Mouse (Mus musculus) MEL (cell line): ENCODE data around the gene Snap23. TPM values are rescaled to one million over a fixed set of nuclear protein-coding genes. Genes with fewer than 3 reads are reported as not detected.

Experiments used
- DNase-seq: peaks from one replicate; pipeline ENCODE4 v3.0.0; 2011; ENCODE audit warnings: low read depth, low spot score
- H3K27ac ChIP-seq: 2 replicates; pipeline ENCODE4 v1.5.1; 2012; ENCODE audit warnings: low read depth, mild to moderate bottlenecking, control low read depth, low read length, moderate library complexity; ENCODE audit not compliant: control insufficient read depth
- H3K27me3 ChIP-seq, 2 experiments: fragments of 150-350 bp in 1 of 2; sonication (generic) in 1 of 2; 2 replicates each; pipeline ENCODE4 v1.6.1; 2012; ENCODE audit warnings: low read length in 2 of 2, mild to moderate bottlenecking in 2 of 2, improper control_type of control experiment in 1 of 2, moderate library complexity in 1 of 2; ENCODE audit not compliant: insufficient read depth in 2 of 2, control insufficient read depth in 1 of 2
- H3K36me3 ChIP-seq, 2 experiments: 2 replicates each; pipeline ENCODE4 v1.6.1; 2012 to 2014; ENCODE audit warnings: low read length in 2 of 2, improper control_type of control experiment in 1 of 2, inconsistent platforms in 1 of 2, mild to moderate bottlenecking in 1 of 2; ENCODE audit not compliant: insufficient read depth in 2 of 2, control insufficient read depth in 1 of 2
- H3K4me1 ChIP-seq, 2 experiments: fragments of 150-350 bp in 1 of 2; sonication (generic) in 1 of 2; 2 replicates each; pipeline ENCODE4 v1.6.1; 2012; ENCODE audit warnings: low read length in 2 of 2, improper control_type of control experiment in 1 of 2, mild to moderate bottlenecking in 1 of 2; ENCODE audit not compliant: insufficient read depth in 2 of 2, control insufficient read depth in 1 of 2
- H3K4me3 ChIP-seq, 2 experiments: fragments of 150-350 bp in 1 of 2; sonication (generic) in 1 of 2; 2 replicates each; pipeline ENCODE4 v1.5.1; 2012; ENCODE audit warnings: low read depth in 2 of 2, low read length in 2 of 2, mild to moderate bottlenecking in 2 of 2, moderate library complexity in 2 of 2, control low read depth in 1 of 2, improper control_type of control experiment in 1 of 2; ENCODE audit not compliant: control insufficient read depth in 1 of 2, insufficient read depth in 1 of 2
- H3K79me2 ChIP-seq: 2 replicates; pipeline ENCODE4 v1.6.1; 2012; ENCODE audit warnings: mild to moderate bottlenecking, low read length, moderate library complexity; ENCODE audit not compliant: control insufficient read depth, poor library complexity, insufficient read depth
- H3K9ac ChIP-seq: 2 replicates; pipeline ENCODE4 v1.6.1; 2012; ENCODE audit warnings: low read depth, mild to moderate bottlenecking, control low read depth, low read length, moderate library complexity; ENCODE audit not compliant: control insufficient read depth, poor library complexity, severe bottlenecking
- H3K9me3 ChIP-seq: fragments of 150-350 bp; sonication (generic); replicated peaks from 2 replicates; pipeline ENCODE4 v1.6.1; 2012; ENCODE audit warnings: mild to moderate bottlenecking, low read length, improper control_type of control experiment, moderate library complexity; ENCODE audit not compliant: insufficient read depth
- E2F4 ChIP-seq: IDR thresholded peaks from 2 replicates; pipeline ENCODE4 v1.6.1; 2011; ENCODE audit warnings: low read depth, low read length, improper control_type of control experiment, borderline replicate concordance
- ELF1 ChIP-seq: IDR thresholded peaks from 2 replicates; pipeline ENCODE4 v1.6.1; 2014; ENCODE audit warnings: low read depth, mild to moderate bottlenecking, inconsistent platforms, low read length, improper control_type of control experiment, moderate library complexity
- EP300 ChIP-seq, 2 experiments: IDR thresholded peaks; 2 replicates each; pipeline ENCODE4 v1.6.1; 2011; ENCODE audit warnings: improper control_type of control experiment in 2 of 2, low read length in 2 of 2, low read depth in 1 of 2, mild to moderate bottlenecking in 1 of 2
- ETS1 ChIP-seq: IDR thresholded peaks from 2 replicates; pipeline ENCODE4 v1.6.1; 2012; ENCODE audit warnings: low read depth, mild to moderate bottlenecking, inconsistent platforms, low read length, improper control_type of control experiment, moderate library complexity
- GABPA ChIP-seq: IDR thresholded peaks from 2 replicates; pipeline ENCODE4 v1.6.1; 2012; ENCODE audit warnings: low read depth, mild to moderate bottlenecking, inconsistent platforms, low read length, improper control_type of control experiment, moderate library complexity
- GATA1 ChIP-seq: IDR thresholded peaks from 2 replicates; pipeline ENCODE4 v1.6.1; 2011; ENCODE audit warnings: low read depth, low read length, improper control_type of control experiment
- MAFK ChIP-seq: IDR thresholded peaks from 2 replicates; pipeline ENCODE4 v1.6.1; 2011; ENCODE audit warnings: low read depth, mild to moderate bottlenecking, low read length, improper control_type of control experiment, borderline replicate concordance
- MAX ChIP-seq: IDR thresholded peaks from 2 replicates; pipeline ENCODE4 v1.6.1; 2011; ENCODE audit warnings: low read length, improper control_type of control experiment
- MAZ ChIP-seq: IDR thresholded peaks from 2 replicates; pipeline ENCODE4 v1.6.1; 2012; ENCODE audit warnings: low read depth, mild to moderate bottlenecking, inconsistent platforms, low read length, improper control_type of control experiment
- MYC ChIP-seq: IDR thresholded peaks from 2 replicates; pipeline ENCODE4 v1.6.1; 2011; ENCODE audit warnings: low read depth, mild to moderate bottlenecking, low read length, improper control_type of control experiment, moderate library complexity
- NELFE ChIP-seq: IDR thresholded peaks from 2 replicates; pipeline ENCODE4 v1.6.1; 2011; ENCODE audit warnings: low read depth, low read length, improper control_type of control experiment
- NRF1 ChIP-seq: IDR thresholded peaks from 2 replicates; pipeline ENCODE4 v1.6.1; 2014; ENCODE audit warnings: low read depth, mild to moderate bottlenecking, inconsistent platforms, low read length, improper control_type of control experiment, moderate library complexity; ENCODE audit not compliant: poor library complexity, insufficient read depth, severe bottlenecking
- POLR2A ChIP-seq, 2 experiments: IDR thresholded peaks; 2 replicates each; pipeline ENCODE4 v1.6.1; 2011 to 2012; ENCODE audit warnings: low read length in 2 of 2, mild to moderate bottlenecking in 2 of 2, control low read depth in 1 of 2, improper control_type of control experiment in 1 of 2, low read depth in 1 of 2, moderate library complexity in 1 of 2; ENCODE audit not compliant: control insufficient read depth in 1 of 2, insufficient read depth in 1 of 2, poor library complexity in 1 of 2
- POLR2AphosphoS2 ChIP-seq: IDR thresholded peaks from 2 replicates; pipeline ENCODE4 v1.6.1; 2011; ENCODE audit warnings: low read length, improper control_type of control experiment
- POLR2AphosphoS5 ChIP-seq: IDR thresholded peaks from 2 replicates; pipeline ENCODE4 v1.6.1; 2012; ENCODE audit warnings: low read depth, borderline replicate concordance, mild to moderate bottlenecking, inconsistent platforms, low read length, moderate library complexity, mixed read lengths
- RAD21 ChIP-seq: IDR thresholded peaks from 2 replicates; pipeline ENCODE4 v1.6.1; 2011; ENCODE audit warnings: mild to moderate bottlenecking, low read depth, low read length, improper control_type of control experiment
- RCOR1 ChIP-seq: IDR thresholded peaks from 2 replicates; pipeline ENCODE4 v1.6.1; 2012; ENCODE audit warnings: low read depth, mild to moderate bottlenecking, inconsistent platforms, low read length, improper control_type of control experiment
- SIN3A ChIP-seq: IDR thresholded peaks from 2 replicates; pipeline ENCODE4 v1.6.1; 2012; ENCODE audit warnings: low read length, improper control_type of control experiment, inconsistent platforms
- TAL1 ChIP-seq: IDR thresholded peaks from 2 replicates; pipeline ENCODE4 v1.6.1; 2012; ENCODE audit warnings: mild to moderate bottlenecking, inconsistent platforms, low read length, moderate library complexity, mixed read lengths
- TCF12 ChIP-seq: IDR thresholded peaks from 2 replicates; pipeline ENCODE4 v1.6.1; 2014; ENCODE audit warnings: low read depth, mild to moderate bottlenecking, inconsistent platforms, low read length, improper control_type of control experiment, moderate library complexity
- UBTF ChIP-seq: IDR thresholded peaks from 2 replicates; pipeline ENCODE4 v1.6.1; 2012; ENCODE audit warnings: low read depth, mild to moderate bottlenecking, inconsistent platforms, low read length, improper control_type of control experiment, moderate library complexity, borderline replicate concordance; ENCODE audit not compliant: insufficient read depth
- USF1 ChIP-seq: IDR thresholded peaks from 2 replicates; pipeline ENCODE4 v1.6.1; 2014; ENCODE audit warnings: low read depth, mild to moderate bottlenecking, inconsistent platforms, low read length, improper control_type of control experiment, moderate library complexity
- USF2 ChIP-seq, 2 experiments: IDR thresholded peaks; 2 replicates each; pipeline ENCODE4 v1.6.1; 2011 to 2012; ENCODE audit warnings: improper control_type of control experiment in 2 of 2, low read length in 2 of 2, borderline replicate concordance in 1 of 2, inconsistent platforms in 1 of 2, low read depth in 1 of 2, mild to moderate bottlenecking in 1 of 2; ENCODE audit not compliant: insufficient read depth in 1 of 2
- ZMIZ1 ChIP-seq: IDR thresholded peaks from 2 replicates; pipeline ENCODE4 v1.6.1; 2012; ENCODE audit warnings: low read depth, mild to moderate bottlenecking, inconsistent platforms, low read length, improper control_type of control experiment, moderate library complexity
- polyA plus RNA-seq, 2 experiments: library from polyadenylated mRNA; stranded (reverse) in 1 of 2; unstranded in 1 of 2; fragments of >175 nt in 1 of 2; fragments of >200 nt in 1 of 2; gene quantifications; 2 replicates each; pipeline versions ENCODE4 v1.2.1 to v1.2.4; 2012; ENCODE audit warnings: low replicate concordance in 2 of 2, low read depth in 1 of 2; ENCODE audit not compliant: insufficient read length in 2 of 2, insufficient read depth in 1 of 2, missing spikeins in 1 of 2
- total RNA-seq: library from RNA; depleted of rRNA; stranded (reverse); fragments of 300-350 nt; gene quantifications from 2 replicates; pipeline ENCODE4 v1.2.3, GENCODE M21; 2012

The Snap23 gene
- total and polyA plus RNA-seq, 3 experiments: 50.8 to 81.5 TPM; not detected in 1

GRCm38 (mm10) chr2:120630655-120631054, 63.2 kb downstream of the Snap23 start (continued):
- TF ChIP-seq NRF1: no peak

GRCm38 (mm10) chr2:120631521-120631920, 64.0 kb downstream of the Snap23 start:
- no peaks in the 10 kb centered on the region for H3K79me2 ChIP-seq
- TF ChIP-seq EP300 (IDR thresholded peaks at IDR 0.05; ENCODE audit: low read depth in 1 of 2, low read length in 2 of 2) (peak; percentile 75 to 86), RAD21 (no peak), UBTF (no peak), NELFE (no peak), E2F4 (no peak), TCF12 (peak; percentile 98), POLR2AphosphoS5 (no peak), ETS1 (peak; percentile 94), ZMIZ1 (no peak), MAFK (0 out of 2 replicates have a peak, but pooled peaks have one; percentile 30), RCOR1 (0 out of 2 replicates have a peak, but pooled peaks have one; percentile 35), MYC (peak; percentile 1; the same call in 1 of the 2 replicates), NRF1 (no peak), GABPA (no peak), POLR2A (IDR thresholded peaks at IDR 0.05; ENCODE audit: control insufficient read depth in 1 of 2, insufficient read depth in 1 of 2, low read depth in 1 of 2, low read length in 2 of 2, poor library complexity in 1 of 2) (no peak), TAL1 (peak; percentile 88), POLR2AphosphoS2 (no peak), GATA1 (peak; percentile 95), MAZ (peak; percentile 34; the same call in 1 of the 2 replicates)
- TF ChIP-seq, all 39 proteins: peak for 9
- H3K4me1 ChIP-seq: peaks cover 0 to 30% of the 10 kb centered on the region in 2 experiments
- no peak overlapping the region for H3K9ac ChIP-seq
- H3K36me3 ChIP-seq: peaks cover 0 to 28% of the 10 kb centered on the region in 2 experiments; a peak in 2 of 4 replicates
- peak overlapping the region; percentile 35 for H3K27ac ChIP-seq
- no peak overlapping the region for H3K4me3 ChIP-seq
- H3K9me3 ChIP-seq: no peaks in the 10 kb centered on the region
- no peaks in the 10 kb centered on the region for H3K27me3 ChIP-seq
- peak; percentile 56 for DNase-seq

DNA sequence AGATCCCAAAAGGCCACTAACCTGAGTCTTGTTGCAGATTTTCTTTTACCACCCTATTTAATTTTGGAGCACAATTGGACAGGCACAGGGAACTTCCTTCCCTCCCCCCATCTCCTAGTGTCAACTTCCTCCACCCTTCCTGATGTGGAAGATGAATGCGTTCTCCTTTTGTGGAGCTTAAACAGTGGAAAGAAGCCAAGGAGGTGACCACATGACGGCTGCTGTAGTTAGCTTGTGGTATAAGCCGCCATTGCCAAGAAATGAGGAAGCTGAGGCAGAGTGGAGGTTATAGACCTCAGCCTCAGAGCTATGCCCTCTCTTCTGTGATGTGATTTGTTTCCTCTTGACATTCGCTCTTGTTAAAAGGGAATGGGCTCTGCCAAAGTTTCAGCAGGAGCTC, 64.5 kb downstream of the Snap23 start:
- TF ChIP-seq ETS1 (peak; percentile 93), TCF12 (peak; percentile 61), USF2 (IDR thresholded peaks at IDR 0.05; ENCODE audit: borderline replicate concordance in 1 of 2, insufficient read depth in 1 of 2, low read depth in 1 of 2, low read length in 2 of 2) (no peak), SIN3A (peak; percentile 40; the same call in 1 of the 2 replicates), MAX (0 out of 2 replicates have a peak, but pooled peaks have one; percentile 16), EP300 (IDR thresholded peaks at IDR 0.05; ENCODE audit: low read depth in 1 of 2, low read length in 2 of 2) (peak; percentile 27 to 34; a peak in 2 of 4 replicates), RAD21 (no peak), RCOR1 (peak; percentile 90), ELF1 (0 out of 2 replicates have a peak, but pooled peaks have one; percentile 37), MYC (peak; percentile 73; the same call in 1 of the 2 replicates), USF1 (peak; percentile 85)
- Histone ChIP-seq H3K79me2 (no peaks in the 10 kb centered on the region), H3K4me1 (peaks cover 0 to 30% of the 10 kb centered on the region in 2 experiments), H3K27ac (peak overlapping the region; percentile 35), H3K9ac (no peak overlapping the region), H3K27me3 (no peaks in the 10 kb centered on the region), H3K9me3 (no peaks in the 10 kb centered on the region), H3K36me3 (peaks cover 0 to 28% of the 10 kb centered on the region in 2 experiments; a peak in 2 of 4 replicates), H3K4me3 (no peak overlapping the region)
- DNase-seq: peak; percentile 95
